Mouse (Mus musculus) liver, adult 2 months (tissue): ENCODE measurements at regions not wholly inside any gene's neighbourhood (a gene's known extent, or its start where the extent isn't known, plus 50 kb on each side); places are given as distances from the start of the nearest gene placed in this dataset.

ENCODE experiments used
- DNase-seq: peaks from one replicate; pipeline ENCODE4 v3.0.0-alpha.2; 2011; ENCODE audit warnings: low read depth, low spot score; ENCODE audit errors: extremely low read depth
- H3K27ac ChIP-seq: fragments of 200-500 bp; replicated peaks from 2 replicates; pipeline ENCODE4 v1.5.1; 2012; ENCODE audit warnings: low read depth, mild to moderate bottlenecking, control low read depth, inconsistent platforms, low read length; ENCODE audit not compliant: insufficient read depth
- H3K27me3 ChIP-seq: fragments of 200-500 bp; 2 replicates; pipeline ENCODE4 v1.6.1; 2012; ENCODE audit warnings: mild to moderate bottlenecking, moderate library complexity, low read length, inconsistent platforms; ENCODE audit not compliant: control insufficient read depth, insufficient read depth
- H3K36me3 ChIP-seq: fragments of 200-500 bp; 2 replicates; pipeline ENCODE4 v1.6.1; 2012; ENCODE audit warnings: low read length, inconsistent platforms; ENCODE audit not compliant: control insufficient read depth, insufficient read depth
- H3K4me1 ChIP-seq: fragments of 200-500 bp; 2 replicates; pipeline ENCODE4 v1.6.1; 2011; ENCODE audit warnings: low read length; ENCODE audit not compliant: control insufficient read depth, insufficient read depth
- H3K4me3 ChIP-seq: fragments of 200-500 bp; 2 replicates; pipeline ENCODE4 v1.5.1; 2011; ENCODE audit warnings: low read depth, mild to moderate bottlenecking, control low read depth, low read length, moderate library complexity; ENCODE audit not compliant: insufficient read depth
- H3K79me2 ChIP-seq: fragments of 200-500 bp; 2 replicates; pipeline ENCODE4 v1.6.1; 2012; ENCODE audit warnings: inconsistent platforms, mild to moderate bottlenecking, low read length, moderate library complexity; ENCODE audit not compliant: control insufficient read depth, insufficient read depth
- H3K9ac ChIP-seq: fragments of 200-500 bp; 2 replicates; pipeline ENCODE4 v1.6.1; 2012; ENCODE audit warnings: low read depth, mild to moderate bottlenecking, control low read depth, inconsistent platforms, low read length
- CTCF ChIP-seq: fragments of 200-500 bp; IDR thresholded peaks from 2 replicates; pipeline ENCODE4 v1.5.1; 2011; ENCODE audit warnings: low read depth, low read length, control low read depth
- POLR2A ChIP-seq: fragments of 200-500 bp; IDR thresholded peaks from 2 replicates; pipeline ENCODE4 v1.6.1; 2011; ENCODE audit warnings: low read length, control low read depth; ENCODE audit not compliant: insufficient read depth; ENCODE audit errors: extremely low read depth
- WGBS: fragments of 180-500 bp; shearing (Covaris S2); methylation state at CpG from one replicate; pipeline ENCODE4 v1.1.7; 2018; 5-methylcytosine and 5-hydroxymethylcytosine counted together

DNA sequence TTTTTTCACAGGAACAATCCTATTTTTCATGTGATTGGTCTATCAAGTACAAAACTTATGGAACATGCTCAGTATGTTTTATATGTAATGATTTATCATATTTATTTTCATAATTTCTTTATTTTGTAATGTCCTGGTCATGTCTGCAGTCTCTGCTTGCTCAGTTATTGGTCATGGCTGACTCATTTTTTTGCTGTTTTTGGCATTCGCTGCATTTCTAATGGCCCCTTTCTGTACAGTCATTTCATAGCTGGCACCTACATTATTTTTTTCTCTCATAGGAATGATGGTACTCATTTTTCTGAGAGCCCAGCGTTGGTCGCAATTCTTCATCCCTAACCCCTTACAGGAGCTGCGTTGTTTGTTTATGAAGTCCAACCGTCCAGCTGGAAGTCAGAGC is 136.5 kb upstream of the Fam92a start:
- TF ChIP-seq CTCF (no peak), POLR2A (no peak)
- no peaks in the 10 kb centered on the region for H3K36me3 ChIP-seq
- no peak overlapping the region for H3K27ac ChIP-seq
- no peak overlapping the region for H3K9ac ChIP-seq
- 83% methylated on average over 5 of the region's 5 CpGs for WGBS
- no peak for DNase-seq
- no peaks in the 10 kb centered on the region for H3K79me2 ChIP-seq
- H3K27me3 ChIP-seq, result no peaks in the 10 kb centered on the region
- no peak overlapping the region for H3K4me3 ChIP-seq
- no peaks in the 10 kb centered on the region for H3K4me1 ChIP-seq

DNA sequence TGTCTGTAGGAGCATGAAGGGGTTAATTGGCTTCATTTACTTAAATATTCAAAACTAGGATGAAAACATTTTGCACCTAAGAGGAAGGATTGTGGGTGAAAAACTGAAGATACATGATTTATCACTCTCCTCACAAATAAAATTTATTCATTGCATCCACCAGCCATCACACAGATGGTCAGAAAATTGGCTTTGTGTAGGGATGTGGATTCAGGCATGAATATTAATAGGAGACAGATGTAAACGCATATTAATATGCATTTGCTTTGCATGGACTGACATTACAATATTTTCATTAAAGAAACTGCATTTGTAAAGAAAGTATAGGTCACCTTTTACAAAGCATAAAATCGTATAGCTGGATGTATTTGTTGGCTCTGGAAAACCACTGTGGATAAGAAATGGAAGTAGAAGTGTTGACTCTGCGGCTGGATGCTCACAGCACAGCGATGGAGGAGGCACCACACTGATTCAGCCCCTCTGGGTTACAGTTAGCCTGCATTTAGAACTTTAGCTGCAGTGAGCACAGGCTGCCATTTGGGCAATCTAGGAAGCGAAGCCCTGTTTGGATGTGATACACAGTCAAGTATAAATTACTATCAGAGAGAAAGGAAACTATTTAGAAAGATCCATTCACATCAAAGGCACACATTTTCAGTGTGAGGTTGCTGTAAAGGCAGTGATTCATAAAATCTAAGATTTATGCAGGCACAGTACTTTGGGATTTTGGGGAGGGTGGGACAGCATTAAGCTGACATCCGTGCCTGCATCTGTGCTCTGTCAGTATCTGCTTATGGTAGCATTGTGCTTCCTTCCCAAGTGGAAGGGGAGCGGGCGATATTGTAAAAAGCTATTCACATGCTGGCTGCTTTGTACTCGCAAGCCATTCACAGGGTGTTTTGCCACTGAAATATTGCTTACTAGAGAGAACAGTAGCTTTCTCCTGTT is 135.1 kb upstream of the Fam92a start:
- Histone ChIP-seq H3K36me3 (no peaks in the 10 kb centered on the region), H3K4me1 (no peaks in the 10 kb centered on the region), H3K27me3 (no peaks in the 10 kb centered on the region), H3K79me2 (no peaks in the 10 kb centered on the region), H3K9ac (no peak overlapping the region), H3K27ac (no peak overlapping the region), H3K4me3 (no peak overlapping the region)
- 75% methylated on average over 9 of the region's 9 CpGs for WGBS
- no peak for DNase-seq
- TF ChIP-seq CTCF, result no peak
- TF ChIP-seq POLR2A, result no peak

DNA sequence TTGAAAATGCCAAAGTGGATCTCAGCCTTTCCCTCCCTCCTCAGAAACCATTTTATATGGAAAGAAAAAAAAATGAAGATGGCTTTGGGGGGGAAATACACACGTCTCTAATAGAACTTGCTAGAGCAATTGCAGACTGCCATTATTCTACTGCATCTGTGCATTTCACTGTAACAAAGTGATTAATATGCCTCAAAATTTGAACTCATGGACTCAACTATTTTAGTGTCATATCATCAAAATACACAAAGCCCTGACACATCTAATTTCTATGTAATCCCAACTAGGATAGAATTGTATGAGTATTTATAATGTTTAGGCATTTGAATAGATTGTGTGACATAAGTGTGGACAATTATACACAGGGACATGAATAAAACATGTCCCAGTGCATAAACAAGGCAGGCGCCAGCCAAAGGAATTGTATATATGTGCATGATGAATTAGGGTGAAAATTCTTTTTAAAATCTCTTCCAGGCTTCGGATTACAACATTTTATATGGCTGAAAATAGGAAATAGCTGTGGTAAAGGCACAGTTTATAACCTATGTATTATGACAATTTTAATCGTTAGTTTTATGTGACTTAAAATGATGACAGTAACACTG is 115.4 kb upstream of the Fam92a start:
- DNase-seq, result no peak
- H3K27ac ChIP-seq, result no peak overlapping the region
- H3K79me2 ChIP-seq, result no peaks in the 10 kb centered on the region
- no peaks in the 10 kb centered on the region for H3K36me3 ChIP-seq
- no peaks in the 10 kb centered on the region for H3K4me1 ChIP-seq
- H3K9ac ChIP-seq, result no peak overlapping the region
- TF ChIP-seq CTCF (no peak), POLR2A (no peak)
- no peak overlapping the region for H3K4me3 ChIP-seq
- no peaks in the 10 kb centered on the region for H3K27me3 ChIP-seq
- 70% methylated on average over 4 of the region's 4 CpGs for whole genome bisulfite sequencing

DNA sequence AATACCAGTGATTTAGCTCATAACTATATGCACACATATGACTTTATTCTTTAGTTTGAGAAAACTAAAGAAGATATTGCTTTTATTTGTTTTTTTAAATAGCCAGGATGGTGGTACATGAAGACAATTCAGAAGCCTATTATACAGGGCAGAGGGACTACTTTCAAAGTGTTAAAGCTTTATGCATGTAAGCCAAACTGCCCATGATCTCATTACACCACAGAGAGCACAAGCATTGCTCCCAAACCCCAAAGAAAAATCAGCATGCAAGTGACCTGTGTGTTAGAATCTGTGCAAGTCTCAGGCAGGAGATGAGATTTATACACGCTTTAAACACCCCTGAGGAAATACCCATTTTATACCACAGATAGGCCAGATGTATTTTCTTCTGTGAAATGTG is 114.6 kb upstream of the Fam92a start:
- Histone ChIP-seq H3K9ac (no peak overlapping the region), H3K27me3 (no peaks in the 10 kb centered on the region), H3K36me3 (no peaks in the 10 kb centered on the region), H3K79me2 (no peaks in the 10 kb centered on the region), H3K4me1 (no peaks in the 10 kb centered on the region), H3K27ac (no peak overlapping the region), H3K4me3 (no peak overlapping the region)
- no peak for DNase-seq
- WGBS, result 82% methylated on average over 1 of the region's 1 CpGs
- TF ChIP-seq POLR2A (no peak), CTCF (no peak)

DNA sequence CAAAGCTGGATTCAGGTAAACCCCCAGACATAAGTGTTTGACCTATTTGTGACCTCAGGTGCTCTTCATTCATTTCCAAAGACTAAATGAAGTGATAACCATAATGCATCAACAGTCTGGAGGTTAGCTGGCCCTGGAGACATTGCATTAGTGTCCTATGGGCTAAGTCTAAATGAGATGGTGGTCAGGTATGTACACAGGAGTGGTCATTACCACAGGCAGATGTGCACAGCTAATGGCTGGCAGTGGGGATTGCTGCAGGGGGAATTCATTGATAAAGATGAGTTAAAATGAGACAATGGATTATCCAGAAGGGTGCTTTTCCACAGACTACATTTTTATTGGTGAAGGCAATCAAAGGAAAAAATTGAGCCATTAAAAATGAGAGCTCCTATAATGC is 114.2 kb upstream of the Fam92a start:
- DNase-seq, result no peak
- H3K36me3 ChIP-seq, result no peaks in the 10 kb centered on the region
- no peak overlapping the region for H3K9ac ChIP-seq
- no peaks in the 10 kb centered on the region for H3K79me2 ChIP-seq
- H3K27ac ChIP-seq, result no peak overlapping the region
- H3K4me3 ChIP-seq, result no peak overlapping the region
- H3K27me3 ChIP-seq, result no peaks in the 10 kb centered on the region
- TF ChIP-seq POLR2A (no peak), CTCF (no peak)
- H3K4me1 ChIP-seq, result no peaks in the 10 kb centered on the region

DNA sequence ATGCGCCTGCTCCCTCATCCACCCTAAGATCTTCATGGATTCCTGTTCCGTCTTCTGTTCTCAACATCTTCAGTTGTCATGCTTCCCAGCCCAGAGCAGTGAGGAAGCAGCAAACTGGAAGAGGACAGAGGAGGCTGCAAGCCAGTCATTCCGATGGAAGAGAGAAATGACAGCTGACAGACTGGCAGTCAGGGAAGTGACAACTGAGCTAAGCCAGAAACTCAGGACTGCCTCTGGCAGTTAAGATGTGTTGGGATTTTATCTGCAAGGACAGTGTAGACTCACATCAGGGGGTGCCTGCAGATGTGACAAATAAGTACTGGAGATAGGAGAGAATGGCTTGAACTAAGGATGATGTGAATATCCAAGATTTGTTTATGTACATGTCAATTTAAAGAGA is 106.1 kb upstream of the Fam92a start:
- no peak overlapping the region for H3K9ac ChIP-seq
- H3K27me3 ChIP-seq, result no peaks in the 10 kb centered on the region
- no peak overlapping the region for H3K4me3 ChIP-seq
- no peak for DNase-seq
- WGBS, result 67% methylated on average over 3 of the region's 3 CpGs
- TF ChIP-seq CTCF (no peak), POLR2A (no peak)
- no peak overlapping the region for H3K27ac ChIP-seq
- H3K4me1 ChIP-seq, result no peaks in the 10 kb centered on the region
- no peaks in the 10 kb centered on the region for H3K79me2 ChIP-seq
- no peaks in the 10 kb centered on the region for H3K36me3 ChIP-seq
